Mouse (Mus musculus) neural tube, embryonic 14.5 days (tissue): ENCODE measurements around the gene Papolb. TPM values are rescaled to one million over a fixed set of nuclear protein-coding genes. Genes with fewer than 3 reads are reported as not detected.

Experiments used
- ATAC-seq: fragments of 200-750 bp; cut with Nextera tagmentation; 2 replicates; pipeline ENCODE4 v1.8.0; 2017; ENCODE audit warnings: low read depth, mild to moderate bottlenecking, moderate TSS enrichment, moderate library complexity
- H3K27ac ChIP-seq: fragments of 300-500 bp; sonication (generic); 2 replicates; pipeline ENCODE4 v1.5.1; 2014; ENCODE audit warnings: low read depth, mild to moderate bottlenecking, control low read depth, low read length, moderate library complexity, mixed read lengths
- H3K27me3 ChIP-seq: fragments of 300-500 bp; sonication (generic); 2 replicates; pipeline ENCODE4 v1.6.1; 2014; ENCODE audit warnings: low read length; ENCODE audit not compliant: control insufficient read depth, insufficient read depth
- H3K36me3 ChIP-seq: fragments of 300-500 bp; sonication (generic); 2 replicates; pipeline ENCODE4 v1.6.1; 2014; ENCODE audit warnings: low read length, mixed read lengths; ENCODE audit not compliant: control insufficient read depth, insufficient read depth
- H3K4me1 ChIP-seq: fragments of 300-500 bp; sonication (generic); 2 replicates; pipeline ENCODE4 v1.6.1; 2014; ENCODE audit warnings: low read length; ENCODE audit not compliant: control insufficient read depth, insufficient read depth
- H3K4me2 ChIP-seq: fragments of 300-500 bp; sonication (generic); 2 replicates; pipeline ENCODE4 v1.6.1; 2014; ENCODE audit warnings: mild to moderate bottlenecking, low read depth, low read length, control low read depth
- H3K4me3 ChIP-seq: fragments of 300-500 bp; sonication (generic); 2 replicates; pipeline ENCODE4 v1.5.1; 2014; ENCODE audit warnings: low read depth, low read length, control low read depth, mixed read lengths
- H3K9ac ChIP-seq: fragments of 300-500 bp; sonication (generic); replicated peaks from 2 replicates; pipeline ENCODE4 v1.6.1; 2014; ENCODE audit warnings: low read depth, mild to moderate bottlenecking, control low read depth, low read length, mixed read lengths
- H3K9me3 ChIP-seq: fragments of 300-500 bp; sonication (generic); 2 replicates; pipeline ENCODE4 v1.6.1; 2016; ENCODE audit warnings: low read length; ENCODE audit not compliant: control insufficient read depth
- WGBS: fragments of 180-500 bp; shearing (Covaris S2); extraction: QIAGEN DNeasy Blood & Tissue Kit; methylation state at CpG from one replicate; pipeline ENCODE4 v1.1.7; 2014; 5-methylcytosine and 5-hydroxymethylcytosine counted together
- polyA plus RNA-seq: library from polyadenylated mRNA; unstranded; fragments of >200 nt; fragmentation: Nextera tagmentation; extraction: Ambion mirVana; gene quantifications from 2 replicates; pipeline ENCODE4 v1.2.1, GENCODE M21; 2014

The Papolb gene
- polyA plus RNA-seq, 1 experiment from 2014 or later = 0.24 TPM

DNA sequence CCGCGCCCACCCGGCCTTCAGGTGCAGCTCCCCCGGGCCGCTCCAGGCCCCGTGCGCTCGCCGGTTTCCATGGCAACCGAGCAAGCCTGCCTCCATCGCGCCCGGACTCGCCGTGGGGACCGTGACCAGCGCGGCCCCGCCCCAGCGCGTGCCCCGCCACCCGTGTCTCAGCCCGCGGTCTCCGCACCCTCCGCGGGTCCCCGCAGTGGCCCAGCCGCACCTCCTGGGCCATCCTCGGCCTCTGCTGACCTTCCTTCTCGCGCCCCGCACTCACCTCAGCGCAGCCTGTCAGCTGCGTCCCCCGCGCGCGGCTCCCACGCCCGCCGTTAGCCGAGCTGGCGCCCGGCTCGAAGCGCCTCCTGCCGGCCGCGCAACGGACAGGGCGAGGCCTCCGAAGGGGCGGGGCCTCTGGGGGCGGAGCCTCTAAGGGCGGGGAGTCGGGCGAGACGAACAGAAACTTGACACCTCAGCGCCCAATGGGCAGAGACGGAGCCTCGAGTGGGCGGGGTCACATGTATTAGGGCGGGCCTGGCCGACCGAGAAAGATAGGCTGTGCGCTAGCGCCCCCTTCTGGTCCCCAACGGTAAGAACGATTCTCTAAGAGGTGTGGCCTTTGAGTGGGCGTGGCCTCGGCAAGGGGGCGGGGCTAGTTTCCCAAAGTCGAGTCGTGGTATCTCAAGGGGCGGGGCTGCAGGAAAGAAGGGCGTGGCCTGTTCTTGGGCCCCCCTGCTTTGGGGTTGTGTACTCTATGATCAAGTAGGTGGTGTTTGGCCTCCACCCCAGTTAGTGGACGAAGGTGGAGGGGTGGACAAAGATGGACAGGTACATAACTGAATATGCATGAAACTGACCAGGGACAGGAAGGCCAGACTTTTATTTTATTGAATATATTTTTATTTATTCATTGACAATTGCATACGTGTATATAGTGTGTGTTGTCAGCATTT lies 21.1 kb upstream of the Papolb start, which contains the start of gene Radil:
TSS of gene Radil (minus strand) at position 393 of the 947 bp plus-strand sequence.
- Histone ChIP-seq H3K9me3 (no peaks in the 10 kb centered on the region), H3K9ac (peak within 1 kb of the TSS; percentile 72), H3K27ac (peak within 1 kb of the TSS; percentile 46; the same call in 1 of the 2 replicates), H3K27me3 (no peaks in the 10 kb centered on the region), H3K4me2 (peak within 1 kb of the TSS; percentile 92), H3K4me1 (peaks cover 15% of the 10 kb centered on the region), H3K4me3 (peak within 1 kb of the TSS; percentile 69), H3K36me3 (no peaks in the 10 kb centered on the region)
- peak; percentile 92 for ATAC-seq
- 2% methylated on average over 80 of the region's 80 CpGs for WGBS

DNA sequence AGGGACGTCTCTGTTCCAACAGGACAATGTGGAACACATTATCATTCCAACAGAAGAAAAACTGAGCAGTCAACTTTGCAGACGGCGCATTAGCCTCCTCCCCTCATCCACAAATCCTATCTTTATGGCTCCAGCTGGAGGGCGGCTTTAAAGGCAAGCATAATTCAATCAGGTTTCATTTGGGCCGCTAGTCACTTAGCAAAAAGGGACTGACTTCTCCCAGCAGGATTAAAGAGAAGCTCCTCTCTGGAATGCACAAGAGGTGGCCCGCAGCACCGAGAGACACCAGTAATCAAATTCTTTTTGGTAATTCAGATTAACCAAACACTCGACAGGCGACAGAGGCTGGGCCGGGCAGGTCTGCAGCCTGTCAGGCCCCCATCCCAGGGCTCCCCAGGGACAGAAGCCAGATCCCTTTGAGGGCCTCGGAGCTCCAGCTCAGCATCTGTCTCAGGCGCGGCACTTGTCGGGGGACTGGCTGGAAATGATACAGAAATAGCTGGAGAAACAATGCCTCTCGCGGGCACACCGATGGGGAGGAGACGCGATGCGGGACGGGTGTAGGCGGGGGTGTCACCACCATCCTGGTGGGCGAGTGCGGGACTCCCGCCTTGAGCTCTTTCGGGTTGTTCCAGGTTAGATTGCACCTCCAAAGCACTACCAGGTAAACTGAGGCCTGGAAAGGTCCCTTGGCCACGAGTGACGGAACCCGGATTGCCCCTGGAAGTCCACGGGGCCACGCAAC lies 20.3 kb upstream of the Papolb start:
- peaks cover 15% of the 10 kb centered on the region for H3K4me1 ChIP-seq
- no peaks in the 10 kb centered on the region for H3K36me3 ChIP-seq
- under 1% methylated on average over 30 of the region's 31 CpGs for WGBS
- ATAC-seq = peak; percentile 36
- no peaks in the 10 kb centered on the region for H3K27me3 ChIP-seq
- peak overlapping the region; percentile 72 for H3K9ac ChIP-seq
- H3K4me2 ChIP-seq = peak overlapping the region; percentile 92
- H3K9me3 ChIP-seq = no peaks in the 10 kb centered on the region
- H3K4me3 ChIP-seq = peak overlapping the region; percentile 69
- peak overlapping the region; percentile 46; the same call in 1 of the 2 replicates for H3K27ac ChIP-seq

- H3K27ac ChIP-seq = no peak overlapping the region
- H3K36me3 ChIP-seq = no peaks in the 10 kb centered on the region
- H3K9me3 ChIP-seq = no peaks in the 10 kb centered on the region
- peak overlapping the region; percentile 92 for H3K4me2 ChIP-seq
- peaks cover 15% of the 10 kb centered on the region for H3K4me1 ChIP-seq
- no peaks in the 10 kb centered on the region for H3K27me3 ChIP-seq
- no peak for ATAC-seq
- H3K4me3 ChIP-seq = no peak overlapping the region
- 34% methylated on average over 9 of the region's 9 CpGs for WGBS
- no peak overlapping the region; the same call in 1 of the 2 replicates for H3K9ac ChIP-seq
Measured at GRCm38 (mm10) chr5:142549441-142549840, 19.6 kb upstream of the Papolb start.

DNA sequence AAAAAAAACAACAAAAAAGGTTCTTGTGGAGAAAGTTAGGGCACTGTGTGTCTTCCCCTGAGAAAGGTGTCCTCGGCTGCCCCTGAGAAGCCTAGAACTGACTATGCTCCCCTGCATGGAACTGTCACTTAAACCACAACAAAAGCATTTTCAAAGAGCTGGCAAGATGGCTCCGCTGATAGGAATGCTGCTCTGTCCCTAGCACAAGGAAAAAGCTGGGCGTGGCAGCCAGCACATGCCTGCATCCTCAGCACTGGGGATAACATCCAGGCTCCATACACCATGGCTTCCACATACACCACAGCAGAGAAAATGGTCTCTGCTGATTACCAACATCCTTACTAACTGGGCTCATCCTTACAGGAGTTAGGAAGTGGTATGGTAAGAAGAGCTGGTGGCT lies 17.2 kb upstream of the Papolb start:
- no peak overlapping the region for H3K9ac ChIP-seq
- ATAC-seq = no peak
- H3K27ac ChIP-seq = no peak overlapping the region
- H3K4me2 ChIP-seq = no peak overlapping the region
- H3K9me3 ChIP-seq = no peaks in the 10 kb centered on the region
- H3K4me1 ChIP-seq = peaks cover 15% of the 10 kb centered on the region
- no peaks in the 10 kb centered on the region for H3K27me3 ChIP-seq
- H3K36me3 ChIP-seq = no peaks in the 10 kb centered on the region
- H3K4me3 ChIP-seq = no peak overlapping the region
- WGBS = 81% methylated on average over 3 of the region's 3 CpGs

DNA sequence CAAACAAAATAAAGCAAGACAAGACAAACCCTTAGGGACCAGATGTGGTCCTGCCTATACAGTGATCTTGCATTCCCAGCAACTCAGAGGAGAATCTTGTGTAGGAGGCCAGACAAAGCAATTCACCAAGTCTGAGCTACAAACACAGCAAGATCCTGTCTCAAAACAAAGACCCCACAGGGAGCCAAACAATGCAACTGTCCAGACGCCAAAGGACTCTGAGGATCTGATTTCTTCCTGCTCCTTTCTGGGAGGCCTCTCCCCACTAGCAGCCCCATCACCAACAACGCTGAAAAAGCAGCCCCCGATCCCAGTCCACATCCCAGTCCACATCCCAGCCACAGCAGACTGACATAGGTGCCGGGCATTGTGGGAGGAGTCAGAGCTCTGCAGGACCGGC lies 16.5 kb upstream of the Papolb start:
- no peaks in the 10 kb centered on the region for H3K36me3 ChIP-seq
- no peak overlapping the region for H3K27ac ChIP-seq
- H3K4me2 ChIP-seq = no peak overlapping the region
- H3K4me1 ChIP-seq = peaks cover 15% of the 10 kb centered on the region
- H3K27me3 ChIP-seq = no peaks in the 10 kb centered on the region
- 4% methylated on average over 5 of the region's 5 CpGs for WGBS
- H3K4me3 ChIP-seq = no peak overlapping the region
- ATAC-seq = no peak
- H3K9ac ChIP-seq = no peak overlapping the region
- no peaks in the 10 kb centered on the region for H3K9me3 ChIP-seq

DNA sequence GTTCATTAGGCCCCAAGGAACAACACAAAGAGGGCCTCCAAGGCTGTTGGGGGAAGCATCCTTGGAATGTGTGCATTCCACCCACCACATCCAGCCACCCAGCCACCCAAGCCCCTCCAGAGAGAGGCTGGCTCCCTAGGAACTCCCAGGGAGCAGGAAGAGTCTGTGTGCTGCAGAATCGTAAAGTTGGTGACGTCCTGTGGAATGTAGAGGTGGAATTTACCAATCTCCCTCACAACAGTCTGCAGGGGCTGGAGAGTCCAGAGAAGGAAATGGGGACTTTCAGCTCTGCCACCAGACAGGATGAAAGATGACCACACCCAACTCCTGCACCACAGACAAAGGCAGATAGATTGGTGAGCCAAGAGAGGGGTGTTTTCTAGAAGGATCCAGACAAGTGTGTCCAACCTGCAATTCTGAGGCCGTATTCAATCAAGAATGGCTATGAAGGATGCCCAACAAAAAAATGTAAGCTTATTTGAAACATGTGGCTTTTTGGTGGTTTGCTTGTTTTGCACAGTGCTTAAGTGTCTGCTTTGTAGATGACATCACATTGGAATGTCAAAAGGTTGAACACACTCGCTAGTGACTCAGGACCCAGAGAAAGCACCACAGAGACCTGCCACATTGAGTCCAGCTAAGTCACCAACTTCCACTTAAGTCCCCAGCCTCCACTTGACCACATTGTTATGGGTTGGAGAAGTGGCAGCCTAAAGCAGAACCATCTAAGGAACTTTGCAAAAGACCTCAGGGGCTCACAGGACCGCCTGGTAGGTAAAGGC lies 15.3 kb upstream of the Papolb start:
- H3K27me3 ChIP-seq = no peaks in the 10 kb centered on the region
- H3K4me3 ChIP-seq = no peak overlapping the region
- no peak overlapping the region for H3K9ac ChIP-seq
- peaks cover 11% of the 10 kb centered on the region for H3K4me1 ChIP-seq
- no peaks in the 10 kb centered on the region for H3K36me3 ChIP-seq
- 79% methylated on average over 5 of the region's 5 CpGs for WGBS
- H3K27ac ChIP-seq = no peak overlapping the region
- no peak for ATAC-seq
- H3K4me2 ChIP-seq = no peak overlapping the region
- no peaks in the 10 kb centered on the region for H3K9me3 ChIP-seq

- Histone ChIP-seq H3K36me3 (no peaks in the 10 kb centered on the region), H3K27ac (no peak overlapping the region), H3K9me3 (no peaks in the 10 kb centered on the region), H3K9ac (no peak overlapping the region), H3K4me3 (no peak overlapping the region), H3K27me3 (no peaks in the 10 kb centered on the region), H3K4me2 (no peak overlapping the region), H3K4me1 (no peaks in the 10 kb centered on the region)
- WGBS = 81% methylated on average over 3 of the region's 3 CpGs
- ATAC-seq = no peak
Measured at GRCm38 (mm10) chr5:142537286-142537685, 7.4 kb upstream of the Papolb start.

DNA sequence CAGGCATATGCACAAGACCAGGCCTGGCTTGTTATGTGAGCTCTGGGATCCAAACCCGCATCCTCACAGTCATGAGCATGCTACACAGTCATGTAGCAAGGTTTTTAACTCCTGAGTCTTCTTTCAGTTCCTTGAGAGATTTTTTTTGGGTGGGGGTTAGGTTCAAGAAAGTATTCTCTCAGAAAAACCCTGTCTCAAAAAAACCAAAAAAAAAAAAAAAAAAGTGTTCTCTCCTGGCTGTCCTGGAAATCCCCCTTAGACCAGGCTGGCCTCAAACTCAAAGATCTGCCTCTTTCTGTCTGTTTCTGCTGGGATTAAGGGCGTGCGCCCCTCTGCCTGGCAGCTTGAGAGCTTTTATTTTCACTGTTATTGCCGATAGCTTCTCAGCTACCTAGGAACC lies 5.5 kb upstream of the Papolb start:
- Histone ChIP-seq H3K9ac (no peak overlapping the region), H3K4me2 (no peak overlapping the region), H3K27me3 (no peaks in the 10 kb centered on the region), H3K36me3 (no peaks in the 10 kb centered on the region), H3K9me3 (no peaks in the 10 kb centered on the region), H3K4me3 (no peak overlapping the region), H3K4me1 (no peaks in the 10 kb centered on the region), H3K27ac (no peak overlapping the region)
- no peak for ATAC-seq
- WGBS = 77% methylated on average over 4 of the region's 4 CpGs
